Mouse (Mus musculus) liver, postnatal 0 days (tissue): ENCODE measurements at regions not wholly inside any gene's neighbourhood (a gene's known extent, or its start where the extent isn't known, plus 50 kb on each side); places are given as distances from the start of the nearest gene placed in this dataset.

ENCODE experiments used
- ATAC-seq: fragments of 200-750 bp; cut with Nextera tagmentation; 2 replicates; pipeline ENCODE4 v1.8.0; 2017; ENCODE audit warnings: mild to moderate bottlenecking, moderate library complexity
- DNase-seq: peaks from one replicate; pipeline ENCODE4 v3.0.0-alpha.2; 2016
- H3K27ac ChIP-seq: fragments of 300-500 bp; sonication (generic); 2 replicates; pipeline ENCODE4 v1.5.1; 2014; ENCODE audit warnings: antibody characterized with exemption, moderate library complexity, mild to moderate bottlenecking, low read depth
- H3K27me3 ChIP-seq: fragments of 300-500 bp; sonication (generic); 2 replicates; pipeline ENCODE4 v1.6.1; 2014; ENCODE audit warnings: low read length, control low read depth, mixed read lengths; ENCODE audit not compliant: insufficient read depth
- H3K36me3 ChIP-seq: fragments of 300-500 bp; sonication (generic); replicated peaks from 2 replicates; pipeline ENCODE4 v1.6.1; 2014; ENCODE audit warnings: mild to moderate bottlenecking, control low read depth, low read length, moderate library complexity, mixed read lengths; ENCODE audit not compliant: insufficient read depth
- H3K4me1 ChIP-seq: fragments of 300-500 bp; sonication (generic); 2 replicates; pipeline ENCODE4 v1.6.1; 2014; ENCODE audit warnings: antibody characterized with exemption, mild to moderate bottlenecking, control low read depth; ENCODE audit not compliant: insufficient read depth
- H3K4me2 ChIP-seq: fragments of 300-500 bp; sonication (generic); 2 replicates; pipeline ENCODE4 v1.6.1; 2014; ENCODE audit warnings: low read depth, mild to moderate bottlenecking, low read length, moderate library complexity, mixed read lengths
- H3K4me3 ChIP-seq: fragments of 300-500 bp; sonication (generic); 2 replicates; pipeline ENCODE4 v1.5.1; 2014; ENCODE audit warnings: low read depth, low read length
- H3K9ac ChIP-seq: fragments of 300-500 bp; sonication (generic); replicated peaks from 2 replicates; pipeline ENCODE4 v1.6.1; 2014; ENCODE audit warnings: mild to moderate bottlenecking, moderate library complexity
- H3K9me3 ChIP-seq: fragments of 300-500 bp; sonication (generic); 2 replicates; pipeline ENCODE4 v1.6.1; 2016; ENCODE audit warnings: mild to moderate bottlenecking, control low read depth, low read length, mixed read lengths
- CTCF ChIP-seq: sonication (generic); IDR thresholded peaks from 2 replicates; pipeline ENCODE4 v1.5.1; 2016; ENCODE audit warnings: antibody characterized with exemption, low read depth
- EP300 ChIP-seq: IDR thresholded peaks from 2 replicates; pipeline ENCODE4 v1.6.1; 2016; ENCODE audit warnings: antibody characterized with exemption, low read depth, mild to moderate bottlenecking
- WGBS: fragments of 180-500 bp; shearing (Covaris S2); extraction: QIAGEN DNeasy Blood & Tissue Kit; methylation state at CpG from one replicate; pipeline ENCODE4 v1.1.7; 2014; ENCODE audit not compliant: insufficient replicate concordance; 5-methylcytosine and 5-hydroxymethylcytosine counted together

DNA sequence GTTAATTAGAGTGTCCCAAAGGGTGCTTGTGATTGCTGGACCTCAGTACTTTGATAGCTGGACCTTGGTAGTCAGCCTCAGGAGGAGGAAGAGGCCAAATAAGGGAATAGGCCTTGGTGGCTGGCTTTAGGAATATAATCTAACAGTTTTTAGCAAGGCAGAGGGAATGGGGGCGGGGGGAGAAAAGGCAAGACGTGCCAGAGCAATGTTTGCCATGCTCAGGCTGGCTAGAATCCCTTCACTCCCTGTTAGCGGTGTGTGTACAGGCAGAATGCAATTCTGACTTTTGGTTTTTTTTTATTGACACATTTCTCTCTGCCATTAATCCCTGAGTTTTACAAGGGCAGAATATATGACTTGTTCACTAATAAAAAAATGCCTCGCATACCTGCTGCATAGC lies 192.2 kb downstream of the Suds3 start:
- no peak for TF ChIP-seq CTCF
- no peak for TF ChIP-seq EP300
- no peak for ATAC-seq
- H3K4me1 ChIP-seq = no peaks in the 10 kb centered on the region
- H3K4me3 ChIP-seq = no peak overlapping the region
- WGBS = 56% methylated on average over 4 of the region's 4 CpGs
- no peak overlapping the region for H3K4me2 ChIP-seq
- H3K27me3 ChIP-seq = no peaks in the 10 kb centered on the region
- H3K9ac ChIP-seq = no peak overlapping the region
- DNase-seq = no peak
- H3K9me3 ChIP-seq = no peaks in the 10 kb centered on the region
- H3K36me3 ChIP-seq = no peaks in the 10 kb centered on the region
- no peak overlapping the region for H3K27ac ChIP-seq

DNA sequence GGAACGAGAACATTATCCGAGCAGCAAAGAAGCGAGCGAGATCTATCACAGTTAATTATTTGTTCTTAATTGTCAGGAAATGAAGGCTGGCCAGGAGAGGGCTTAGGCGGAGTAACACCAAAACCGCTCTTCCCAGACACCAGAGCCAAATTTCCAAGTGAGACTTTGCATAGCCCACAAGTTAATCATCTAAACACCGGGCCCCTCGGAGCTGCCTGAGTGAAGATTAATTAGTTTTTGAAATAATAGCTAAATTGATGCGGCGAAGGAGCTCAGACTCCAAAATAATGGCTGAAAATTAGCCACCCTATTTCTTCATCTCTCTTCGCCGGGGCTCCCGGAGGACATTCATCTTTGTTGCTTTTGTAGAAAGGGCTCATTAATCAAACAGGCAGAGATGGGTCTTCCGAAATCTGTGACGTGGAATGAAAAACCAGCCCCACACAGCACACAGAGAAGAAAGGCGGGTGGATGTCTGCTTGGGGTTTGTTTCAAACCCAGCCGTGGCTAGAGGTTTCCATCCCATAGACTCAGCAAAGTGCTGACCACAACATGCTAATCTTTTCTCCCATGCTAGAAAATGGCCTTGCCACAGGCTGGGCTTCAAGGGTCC lies 193.7 kb downstream of the Suds3 start:
- no peak for ATAC-seq
- no peak overlapping the region for H3K27ac ChIP-seq

DNA sequence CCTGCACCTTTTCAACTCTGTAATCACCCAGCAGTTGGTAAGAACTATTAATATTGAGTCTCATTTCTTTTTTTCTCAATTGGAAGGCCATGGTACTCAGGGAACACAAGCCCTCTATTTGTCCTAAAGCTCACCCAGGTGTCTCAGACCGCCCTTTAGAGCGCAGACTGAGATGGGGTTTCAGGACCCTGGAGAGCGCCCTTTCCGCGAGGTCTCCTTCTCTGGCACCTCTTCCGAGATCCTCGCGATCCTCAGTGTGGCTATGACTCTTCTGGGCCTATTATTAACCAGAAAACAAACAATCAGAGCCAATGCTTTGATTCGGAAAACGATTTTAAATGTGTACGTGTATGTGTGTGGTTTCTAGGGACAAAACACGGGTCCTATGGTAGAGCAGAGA lies 201.0 kb downstream of the Suds3 start:
- H3K4me3 ChIP-seq = no peak overlapping the region
- H3K4me1 ChIP-seq = no peaks in the 10 kb centered on the region
- DNase-seq (no peak), ATAC-seq (no peak)
- H3K9me3 ChIP-seq = peaks cover 2% of the 10 kb centered on the region; the same call in 1 of the 2 replicates
- no peak overlapping the region for H3K4me2 ChIP-seq
- 37% methylated on average over 12 of the region's 12 CpGs for WGBS
- H3K9ac ChIP-seq = no peak overlapping the region
- no peak for TF ChIP-seq EP300
- no peak for TF ChIP-seq CTCF
- no peak overlapping the region for H3K27ac ChIP-seq
- no peaks in the 10 kb centered on the region for H3K27me3 ChIP-seq
- H3K36me3 ChIP-seq = no peaks in the 10 kb centered on the region

More for the DNA sequence above, 193.7 kb downstream of the Suds3 start:
- no peak overlapping the region for H3K4me3 ChIP-seq
- DNase-seq = no peak
- no peak overlapping the region for H3K9ac ChIP-seq
- no peaks in the 10 kb centered on the region for H3K9me3 ChIP-seq
- no peaks in the 10 kb centered on the region for H3K4me1 ChIP-seq
- TF ChIP-seq EP300 = no peak
- TF ChIP-seq CTCF = no peak
- 77% methylated on average over 17 of the region's 17 CpGs for WGBS
- no peaks in the 10 kb centered on the region for H3K36me3 ChIP-seq
- no peak overlapping the region for H3K4me2 ChIP-seq
- no peaks in the 10 kb centered on the region for H3K27me3 ChIP-seq

DNA sequence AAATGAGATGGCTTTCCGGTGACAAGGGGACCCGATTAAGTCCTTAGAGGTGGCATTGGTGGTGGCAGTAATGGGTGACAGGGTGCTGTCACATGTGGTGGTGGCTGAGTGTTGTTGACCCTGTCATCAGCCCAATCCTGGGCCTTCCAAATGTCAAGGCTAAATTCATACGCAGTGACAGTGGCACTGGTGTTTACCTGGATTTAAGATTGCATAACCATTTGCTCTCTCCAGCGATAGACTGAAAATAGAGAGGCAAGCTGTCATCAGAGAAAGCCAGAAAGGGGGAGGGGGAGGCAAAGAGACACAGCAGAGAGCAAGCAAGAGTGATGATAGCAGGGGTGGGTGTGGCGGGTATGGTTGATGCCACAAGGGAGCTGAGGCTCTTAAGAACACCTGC lies 215.1 kb downstream of the Suds3 start:
- Histone ChIP-seq H3K4me2 (no peak overlapping the region), H3K27ac (no peak overlapping the region), H3K4me1 (no peaks in the 10 kb centered on the region), H3K36me3 (no peaks in the 10 kb centered on the region), H3K27me3 (no peaks in the 10 kb centered on the region), H3K9ac (no peak overlapping the region), H3K4me3 (no peak overlapping the region), H3K9me3 (peaks cover 2% of the 10 kb centered on the region; the same call in 1 of the 2 replicates)
- DNase-seq (no peak), ATAC-seq (no peak)
- no peak for TF ChIP-seq EP300
- WGBS = 82% methylated on average over 5 of the region's 5 CpGs

DNA sequence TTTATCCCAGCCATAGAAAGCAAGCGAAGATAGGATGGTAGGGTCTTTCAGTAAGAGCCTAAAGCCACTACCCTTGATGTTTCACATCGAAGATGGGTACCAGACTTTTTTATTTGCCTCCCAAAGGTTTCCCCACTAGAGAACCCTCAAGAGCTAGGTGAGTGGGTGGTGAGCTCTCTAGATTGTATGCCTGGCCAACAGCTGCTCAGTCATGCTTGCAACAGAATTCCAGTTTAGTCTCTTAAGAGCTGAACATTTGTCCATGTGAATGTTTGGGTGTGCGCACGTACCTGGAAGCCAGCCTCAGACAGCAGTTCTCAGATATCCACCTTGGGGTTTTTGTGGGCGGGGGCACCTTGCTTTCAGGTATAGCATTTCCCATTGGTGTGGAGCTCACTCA lies 218.5 kb downstream of the Suds3 start:
- no peaks in the 10 kb centered on the region for H3K4me1 ChIP-seq
- WGBS = 70% methylated on average over 5 of the region's 5 CpGs
- no peak overlapping the region for H3K4me3 ChIP-seq
- peaks cover 2% of the 10 kb centered on the region; the same call in 1 of the 2 replicates for H3K9me3 ChIP-seq
- H3K36me3 ChIP-seq = no peaks in the 10 kb centered on the region
- H3K4me2 ChIP-seq = no peak overlapping the region
- ATAC-seq (no peak), DNase-seq (no peak)
- no peak overlapping the region for H3K9ac ChIP-seq
- no peak for TF ChIP-seq EP300
- TF ChIP-seq CTCF = no peak
- H3K27ac ChIP-seq = no peak overlapping the region
- H3K27me3 ChIP-seq = no peaks in the 10 kb centered on the region

DNA sequence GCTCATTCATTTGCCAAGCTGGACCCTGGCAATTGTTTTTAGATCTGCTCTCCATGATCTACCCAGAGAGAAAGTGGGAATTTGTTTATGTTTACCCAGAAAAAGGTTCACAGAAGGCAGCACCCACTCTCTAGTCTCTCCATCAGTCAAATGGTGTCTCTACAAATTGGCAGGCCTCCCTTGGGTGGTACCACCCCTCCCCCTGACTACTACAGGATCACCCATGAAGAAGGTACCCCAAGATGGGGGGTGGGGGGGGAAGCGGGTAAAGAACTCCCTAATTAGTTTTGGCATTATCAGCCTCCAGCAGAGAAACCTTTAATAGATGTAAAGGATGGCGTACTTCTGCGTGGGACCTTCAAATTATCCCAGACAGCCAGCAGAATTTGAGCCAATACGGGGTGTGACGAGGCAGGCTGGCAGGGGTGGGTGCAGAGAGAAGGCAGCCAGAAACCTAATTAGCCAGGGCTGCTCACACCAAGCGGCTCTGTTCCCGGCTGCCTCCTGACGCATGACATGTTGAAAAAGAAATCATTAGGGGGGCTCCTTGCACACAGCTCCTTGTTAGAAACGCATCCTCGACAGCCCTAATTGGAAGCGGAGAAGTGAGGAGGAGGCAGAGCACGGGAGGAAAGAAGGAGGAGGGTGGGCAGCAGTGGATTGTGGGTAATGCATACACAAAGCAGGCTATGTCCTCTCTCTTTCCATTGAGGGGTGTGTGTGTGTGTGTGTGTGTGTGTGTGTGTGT lies 220.7 kb downstream of the Suds3 start:
- no peak for ATAC-seq
- Histone ChIP-seq H3K9ac (no peak overlapping the region), H3K27ac (no peak overlapping the region), H3K4me2 (no peak overlapping the region), H3K27me3 (no peaks in the 10 kb centered on the region), H3K36me3 (no peaks in the 10 kb centered on the region), H3K9me3 (no peaks in the 10 kb centered on the region; the same call in 1 of the 2 replicates), H3K4me1 (no peaks in the 10 kb centered on the region), H3K4me3 (no peak overlapping the region)
- no peak for DNase-seq
- TF ChIP-seq EP300 = no peak
- TF ChIP-seq CTCF = no peak
- WGBS = 74% methylated on average over 12 of the region's 12 CpGs
